Mouse (Mus musculus) megakaryocyte, embryonic 14.5 days (primary cell): Measurements from ENCODE around the gene 1700003E16Rik.
"Not testable (repeated sequence)": the region's sequence is repeated elsewhere in the genome, so short reads cannot be mapped to it uniquely, and the experiment has no call there.

Experiments used
- FLI1 ChIP-seq: IDR thresholded peaks from 2 replicates; pipeline ENCODE4 v1.6.1; 2012; ENCODE audit warnings: low read length, inconsistent platforms, mixed read lengths
- GATA1 ChIP-seq: IDR thresholded peaks from 3 replicates; pipeline ENCODE4 v1.6.1; 2012; ENCODE audit warnings: mixed read lengths, low read length, inconsistent platforms, borderline replicate concordance

DNA sequence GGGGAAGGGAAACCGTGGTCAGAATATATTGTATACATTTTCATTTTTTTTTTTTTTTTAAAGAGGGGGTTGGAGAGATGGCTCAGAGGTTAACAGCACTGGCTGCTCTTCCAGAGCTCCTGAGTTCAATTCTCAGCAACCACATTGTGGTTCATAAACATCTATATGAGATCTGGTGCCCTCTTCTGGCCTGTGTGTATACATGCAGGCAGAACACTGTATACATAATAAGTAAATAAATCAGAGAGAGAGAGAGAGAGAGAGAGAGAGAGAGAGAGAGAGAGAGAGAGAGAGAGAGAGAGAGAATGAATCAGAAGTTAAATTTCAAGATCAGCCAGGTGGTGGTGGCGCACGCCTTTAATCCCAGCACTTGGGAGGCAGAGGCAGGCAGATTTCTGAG is 3.3 kb downstream of the 1700003E16Rik start:
- TF ChIP-seq GATA1, FLI1: not testable (repeated sequence)
